Mouse (Mus musculus) liver, postnatal 0 days (tissue): ENCODE data around the gene Parp12.

Source experiments
- CTCF ChIP-seq: sonication (generic); IDR thresholded peaks from 2 replicates; pipeline ENCODE4 v1.5.1; 2016; ENCODE audit warnings: antibody characterized with exemption, low read depth
- EP300 ChIP-seq: IDR thresholded peaks from 2 replicates; pipeline ENCODE4 v1.6.1; 2016; ENCODE audit warnings: antibody characterized with exemption, low read depth, mild to moderate bottlenecking

DNA sequence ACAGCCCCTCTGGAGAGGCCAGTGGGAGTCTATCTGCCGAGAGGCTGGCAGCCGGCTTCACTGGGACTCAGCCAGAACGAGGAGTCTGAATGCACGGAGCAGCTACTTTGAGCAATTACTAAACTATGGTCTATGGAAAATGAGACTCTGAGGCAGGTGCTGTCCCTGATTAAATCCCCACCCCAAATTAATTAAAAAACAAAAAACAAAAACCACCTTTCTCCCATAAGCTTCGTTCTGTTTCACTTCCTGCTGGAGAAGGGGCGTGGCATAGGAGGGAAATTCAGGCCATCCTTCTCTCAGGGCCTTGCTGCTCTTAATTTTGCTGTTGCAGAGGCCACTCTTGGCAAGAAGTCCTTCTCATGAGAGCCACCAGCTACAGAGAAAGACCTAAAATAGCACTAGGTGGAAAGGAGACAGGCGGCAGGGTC is 62.3 kb downstream of the Parp12 start:
- TF ChIP-seq CTCF (no peak), EP300 (no peak)
